Mouse (Mus musculus): ENCODE results near the gene Gpkow. TPM values are rescaled to one million over a fixed set of nuclear protein-coding genes. Genes with fewer than 3 reads are reported as not detected.

Gene Gpkow
- polyA plus RNA-seq, 1 experiment, result 17.1 TPM

- peak within 1 kb of the TSS; percentile 87 for H3K4me2 ChIP-seq (ENCODE audit: low read depth)
- peaks cover 8% of the 10 kb centered on the region for H3K79me2 ChIP-seq (ENCODE audit: control insufficient read depth, insufficient read depth)
- no peaks in the 10 kb centered on the region for H3K27me3 ChIP-seq (ENCODE audit: control insufficient read depth, insufficient read depth, insufficient read length)
- H3ac ChIP-seq (ENCODE audit: control insufficient read depth, insufficient read length), result peak within 1 kb of the TSS; percentile 35
- H3K36me3 ChIP-seq (ENCODE audit: control insufficient read depth, insufficient read depth), result no peaks in the 10 kb centered on the region
- TF ChIP-seq SRF (IDR thresholded peaks at IDR 0.05; ENCODE audit: control insufficient read depth, insufficient read length, low read depth) (no peak), REST (IDR thresholded peaks at IDR 0.05; ENCODE audit: insufficient read depth, insufficient read length) (no peak), E2F4 (IDR thresholded peaks at IDR 0.05; ENCODE audit: insufficient read depth) (no peak), POLR2AphosphoS2 (IDR thresholded peaks at IDR 0.05; ENCODE audit: insufficient read length, low read depth) (no peak), POLR2A (IDR thresholded peaks at IDR 0.05; ENCODE audit: insufficient read length, low read depth) (no peak), TCF3 (IDR thresholded peaks at IDR 0.05; ENCODE audit: insufficient read length, low read depth) (no peak), TCF12 (IDR thresholded peaks at IDR 0.05; ENCODE audit: insufficient read depth, poor library complexity, severe bottlenecking) (no peak), MYOD1 (IDR thresholded peaks at IDR 0.05; ENCODE audit: control insufficient read depth in 1 of 3, insufficient read length in 2 of 3, low read depth in 2 of 3) (no peak), MAX (IDR thresholded peaks at IDR 0.05; ENCODE audit: low read depth) (no peak), CEBPB (IDR thresholded peaks at IDR 0.05; ENCODE audit: insufficient read depth, poor library complexity, severe bottlenecking) (no peak), MYOG (IDR thresholded peaks at IDR 0.05; ENCODE audit: control insufficient read depth in 1 of 3, insufficient read depth in 1 of 3, insufficient read length in 2 of 3, low read depth in 2 of 3) (no peak)
- peak within 1 kb of the TSS; percentile 63 for H3K4me3 ChIP-seq
These were observed 24.8 kb downstream of the Gpkow start, which contains the start of gene Gm45208 for GRCm38 (mm10) chrX:7721514-7722281. TSS of gene Gm45208 (plus strand) at chrX:7722245.

- Histone ChIP-seq H3K79me2 (ENCODE audit: control insufficient read depth, insufficient read depth) (peaks cover 8% of the 10 kb centered on the region), H3K4me3 (peak overlapping the region; percentile 63), H3K4me2 (ENCODE audit: low read depth) (peak overlapping the region; percentile 68), H3ac (ENCODE audit: control insufficient read depth, insufficient read length) (peak overlapping the region; percentile 35), H3K27me3 (ENCODE audit: control insufficient read depth, insufficient read depth, insufficient read length) (no peaks in the 10 kb centered on the region), H3K36me3 (ENCODE audit: control insufficient read depth, insufficient read depth) (no peaks in the 10 kb centered on the region)
- TF ChIP-seq TCF12 (IDR thresholded peaks at IDR 0.05; ENCODE audit: insufficient read depth, poor library complexity, severe bottlenecking) (no peak), POLR2A (IDR thresholded peaks at IDR 0.05; ENCODE audit: insufficient read length, low read depth) (peak; percentile 37)
These were observed 25.3 kb downstream of the Gpkow start for GRCm38 (mm10) chrX:7722282-7722611.

- H3K36me3 ChIP-seq (ENCODE audit: control insufficient read depth, insufficient read depth), result no peaks in the 10 kb centered on the region
- H3K4me2 ChIP-seq (ENCODE audit: low read depth), result peak overlapping the region; percentile 68
- H3ac ChIP-seq (ENCODE audit: control insufficient read depth, insufficient read length), result peak overlapping the region; percentile 35
- H3K4me3 ChIP-seq, result peak overlapping the region; percentile 63
- no peak for TF ChIP-seq REST (IDR thresholded peaks at IDR 0.05; ENCODE audit: insufficient read depth, insufficient read length)
- no peak for TF ChIP-seq MYOD1 (IDR thresholded peaks at IDR 0.05; ENCODE audit: control insufficient read depth in 1 of 3, insufficient read length in 2 of 3, low read depth in 2 of 3)
- no peak for TF ChIP-seq MAX (IDR thresholded peaks at IDR 0.05; ENCODE audit: low read depth)
- TF ChIP-seq USF1 (IDR thresholded peaks at IDR 0.05; ENCODE audit: low read depth), result no peak
- TF ChIP-seq POLR2A (IDR thresholded peaks at IDR 0.05; ENCODE audit: insufficient read length, low read depth), result no peak
- no peak for TF ChIP-seq POLR2AphosphoS2 (IDR thresholded peaks at IDR 0.05; ENCODE audit: insufficient read length, low read depth)
- no peak for TF ChIP-seq TCF12 (IDR thresholded peaks at IDR 0.05; ENCODE audit: insufficient read depth, poor library complexity, severe bottlenecking)
- H3K27me3 ChIP-seq (ENCODE audit: control insufficient read depth, insufficient read depth, insufficient read length), result no peaks in the 10 kb centered on the region
- H3K79me2 ChIP-seq (ENCODE audit: control insufficient read depth, insufficient read depth), result peaks cover 8% of the 10 kb centered on the region
These were observed 25.8 kb downstream of the Gpkow start for GRCm38 (mm10) chrX:7722691-7723090.

GRCm38 (mm10) chrX:7724135-7724534 lies 27.2 kb downstream of the Gpkow start:
- TF ChIP-seq E2F4 (IDR thresholded peaks at IDR 0.05; ENCODE audit: insufficient read depth), result no peak
- TF ChIP-seq MAX (IDR thresholded peaks at IDR 0.05; ENCODE audit: low read depth), result no peak
- TF ChIP-seq SRF (IDR thresholded peaks at IDR 0.05; ENCODE audit: control insufficient read depth, insufficient read length, low read depth), result no peak
- no peak for TF ChIP-seq USF1 (IDR thresholded peaks at IDR 0.05; ENCODE audit: low read depth)
- no peak for TF ChIP-seq POLR2AphosphoS2 (IDR thresholded peaks at IDR 0.05; ENCODE audit: insufficient read length, low read depth)
- no peak for TF ChIP-seq TCF12 (IDR thresholded peaks at IDR 0.05; ENCODE audit: insufficient read depth, poor library complexity, severe bottlenecking)
- TF ChIP-seq REST (IDR thresholded peaks at IDR 0.05; ENCODE audit: insufficient read depth, insufficient read length), result no peak
- no peak for TF ChIP-seq POLR2A (IDR thresholded peaks at IDR 0.05; ENCODE audit: insufficient read length, low read depth)
- TF ChIP-seq MYOG (IDR thresholded peaks at IDR 0.05; ENCODE audit: control insufficient read depth in 1 of 3, insufficient read depth in 1 of 3, insufficient read length in 2 of 3, low read depth in 2 of 3), result no peak
- no peak for TF ChIP-seq TCF3 (IDR thresholded peaks at IDR 0.05; ENCODE audit: insufficient read length, low read depth)
- TF ChIP-seq CEBPB (IDR thresholded peaks at IDR 0.05; ENCODE audit: insufficient read depth, poor library complexity, severe bottlenecking), result no peak
- no peak for TF ChIP-seq MYOD1 (IDR thresholded peaks at IDR 0.05; ENCODE audit: control insufficient read depth in 1 of 3, insufficient read length in 2 of 3, low read depth in 2 of 3)
- Histone ChIP-seq H3K36me3 (ENCODE audit: control insufficient read depth, insufficient read depth) (no peaks in the 10 kb centered on the region), H3K4me3 (no peak overlapping the region), H3ac (ENCODE audit: control insufficient read depth, insufficient read length) (no peak overlapping the region), H3K27me3 (ENCODE audit: control insufficient read depth, insufficient read depth, insufficient read length) (no peaks in the 10 kb centered on the region), H3K4me2 (ENCODE audit: low read depth) (no peak overlapping the region), H3K79me2 (ENCODE audit: control insufficient read depth, insufficient read depth) (peaks cover 8% of the 10 kb centered on the region)

- Histone ChIP-seq H3K4me2 (ENCODE audit: low read depth) (no peak overlapping the region), H3K36me3 (ENCODE audit: control insufficient read depth, insufficient read depth) (no peaks in the 10 kb centered on the region), H3K79me2 (ENCODE audit: control insufficient read depth, insufficient read depth) (peaks cover 8% of the 10 kb centered on the region), H3ac (ENCODE audit: control insufficient read depth, insufficient read length) (no peak overlapping the region), H3K4me3 (no peak overlapping the region), H3K27me3 (ENCODE audit: control insufficient read depth, insufficient read depth, insufficient read length) (no peaks in the 10 kb centered on the region)
- TF ChIP-seq USF1 (IDR thresholded peaks at IDR 0.05; ENCODE audit: low read depth) (no peak), TCF12 (IDR thresholded peaks at IDR 0.05; ENCODE audit: insufficient read depth, poor library complexity, severe bottlenecking) (no peak), MAX (IDR thresholded peaks at IDR 0.05; ENCODE audit: low read depth) (no peak), CEBPB (IDR thresholded peaks at IDR 0.05; ENCODE audit: insufficient read depth, poor library complexity, severe bottlenecking) (no peak), SRF (IDR thresholded peaks at IDR 0.05; ENCODE audit: control insufficient read depth, insufficient read length, low read depth) (no peak), REST (IDR thresholded peaks at IDR 0.05; ENCODE audit: insufficient read depth, insufficient read length) (no peak), MYOD1 (IDR thresholded peaks at IDR 0.05; ENCODE audit: control insufficient read depth in 1 of 3, insufficient read length in 2 of 3, low read depth in 2 of 3) (no peak), POLR2A (IDR thresholded peaks at IDR 0.05; ENCODE audit: insufficient read length, low read depth) (no peak), MYOG (IDR thresholded peaks at IDR 0.05; ENCODE audit: control insufficient read depth in 1 of 3, insufficient read depth in 1 of 3, insufficient read length in 2 of 3, low read depth in 2 of 3) (no peak), POLR2AphosphoS2 (IDR thresholded peaks at IDR 0.05; ENCODE audit: insufficient read length, low read depth) (no peak), E2F4 (IDR thresholded peaks at IDR 0.05; ENCODE audit: insufficient read depth) (no peak), TCF3 (IDR thresholded peaks at IDR 0.05; ENCODE audit: insufficient read length, low read depth) (no peak)
These were observed 28.9 kb downstream of the Gpkow start for GRCm38 (mm10) chrX:7725841-7726240.
